In genomic region chr11:4705178-4705577, GRCm38 (mm10) we compare ENCODE assay signal across 7 mouse cellular contexts. TPM values are rescaled to one million over a fixed set of nuclear protein-coding genes. Genes with fewer than 3 reads are reported as not detected.
DNase-seq lines count a peak whose midpoint lies in the region; ATAC-seq and TF ChIP-seq lines count a peak whose summit lies in the region.

No protein-coding gene starts in this region.

- no peak for TF ChIP-seq CTCF in olfactory bulb, adult 2 months (IDR thresholded peaks at IDR 0.05; ENCODE audit: insufficient read depth, low read depth, low read length)

- no peaks in the 10 kb centered on the region for H3K27me3 ChIP-seq in lung, embryonic 15.5 days
- no peaks in the 10 kb centered on the region for H3K27me3 ChIP-seq in embryonic facial prominence, embryonic 14.5 days (replicated peaks; ENCODE audit: control insufficient read depth, insufficient read depth, low read length)
- H3K27me3 ChIP-seq in limb, embryonic 10.5 days (ENCODE audit: low read depth, poor library complexity, severe bottlenecking) = no peaks in the 10 kb centered on the region

- peak overlapping the region; percentile 89 for H3K9ac ChIP-seq in lung, embryonic 15.5 days
- H3K9ac ChIP-seq in embryonic facial prominence, embryonic 14.5 days (ENCODE audit: low read depth, low read length) = peak overlapping the region; percentile 71

- H3K27ac ChIP-seq in lung, embryonic 15.5 days = peak overlapping the region; percentile 71; the same call in 1 of the 2 replicates
- no peak overlapping the region for H3K27ac ChIP-seq in embryonic facial prominence, embryonic 14.5 days (replicated peaks; ENCODE audit: low read depth, low read length)
- peak overlapping the region; percentile 72 for H3K27ac ChIP-seq in limb, embryonic 10.5 days
- no peak overlapping the region for H3K27ac ChIP-seq in olfactory bulb, adult 2 months (ENCODE audit: insufficient read depth, low read depth, low read length)

- DNase-seq in lung, postnatal 14 days = no peak
- no peak for DNase-seq in embryonic facial prominence, embryonic 14.5 days (ENCODE audit: low spot score)
- DNase-seq in limb, embryonic 10.5 days (ENCODE audit: low spot score) = no peak
- DNase-seq in right cerebral cortex, postnatal 14 days = no peak
- no peak for DNase-seq in kidney, postnatal 25 days

- TF ChIP-seq POLR2A in olfactory bulb, adult 2 months (IDR thresholded peaks at IDR 0.05; ENCODE audit: insufficient read depth, low read depth, low read length) = no peak

- no peaks in the 10 kb centered on the region for H3K9me3 ChIP-seq in lung, embryonic 15.5 days
- H3K9me3 ChIP-seq in embryonic facial prominence, embryonic 14.5 days (ENCODE audit: control insufficient read depth, low read length) = no peaks in the 10 kb centered on the region
- H3K9me3 ChIP-seq in limb, embryonic 10.5 days (replicated peaks) = no peaks in the 10 kb centered on the region

- peak overlapping the region; percentile 75 for H3K4me2 ChIP-seq in lung, embryonic 15.5 days
- H3K4me2 ChIP-seq in embryonic facial prominence, embryonic 14.5 days (ENCODE audit: low read depth, low read length) = peak overlapping the region; percentile 82

- peaks cover 17% of the 10 kb centered on the region for H3K4me1 ChIP-seq in lung, embryonic 15.5 days
- H3K4me1 ChIP-seq in embryonic facial prominence, embryonic 14.5 days (ENCODE audit: control insufficient read depth, insufficient read depth, low read length) = peaks cover 7% of the 10 kb centered on the region; the same call in 1 of the 2 replicates
- H3K4me1 ChIP-seq in limb, embryonic 10.5 days = peaks cover 16% of the 10 kb centered on the region
- H3K4me1 ChIP-seq in olfactory bulb, adult 2 months (ENCODE audit: control insufficient read depth, insufficient read depth, low read length) = peaks cover 4% of the 10 kb centered on the region; the same call in 1 of the 2 replicates

- 7% methylated on average over 4 of the region's 4 CpGs for WGBS in lung, embryonic 15.5 days
- 6% methylated on average over 4 of the region's 4 CpGs for WGBS in embryonic facial prominence, embryonic 14.5 days
- 14% methylated on average over 4 of the region's 4 CpGs for WGBS in limb, embryonic 10.5 days
- 4% methylated on average over 4 of the region's 4 CpGs for WGBS in olfactory bulb, adult 2 months

- peaks cover 20% of the 10 kb centered on the region for H3K36me3 ChIP-seq in lung, embryonic 15.5 days
- H3K36me3 ChIP-seq in embryonic facial prominence, embryonic 14.5 days (ENCODE audit: control insufficient read depth, insufficient read depth, low read length) = peaks cover 13% of the 10 kb centered on the region
- peaks cover 28% of the 10 kb centered on the region for H3K36me3 ChIP-seq in limb, embryonic 10.5 days

- ATAC-seq in lung, embryonic 15.5 days (ENCODE audit: borderline replicate concordance, extremely low read depth, low FRiP score, low TSS enrichment) = no peak
- ATAC-seq in embryonic facial prominence, embryonic 14.5 days (ENCODE audit: low read depth) = no peak

- peak overlapping the region; percentile 83 for H3K4me3 ChIP-seq in lung, embryonic 15.5 days
- H3K4me3 ChIP-seq in embryonic facial prominence, embryonic 14.5 days (ENCODE audit: low read depth, low read length) = peak overlapping the region; percentile 56
- H3K4me3 ChIP-seq in limb, embryonic 10.5 days = peak overlapping the region; percentile 66
- H3K4me3 ChIP-seq in olfactory bulb, adult 2 months (ENCODE audit: insufficient read depth, low read depth, low read length) = peak overlapping the region; percentile 63

RNA-seq across cellular contexts. Expression of gene Zmat5, which starts 0.7 kb away (rescaled TPM):
- 70.8 and 81.4 TPM in 2 replicates for polyA plus RNA-seq in lung, embryonic 15.5 days (2015; fragmentation: Nextera tagmentation; extraction: Ambion mirVana)
- 51.7 and 52.2 TPM in 2 replicates for polyA plus RNA-seq in embryonic facial prominence, embryonic 14.5 days (2014; fragmentation: Nextera tagmentation; extraction: Ambion mirVana)
- polyA plus RNA-seq in limb, embryonic 10.5 days (2016; fragmentation: Nextera tagmentation; extraction: Ambion mirVana) = 83.0 and 83.7 TPM in 2 replicates
- not detected in 2 replicates for polyA plus RNA-seq in olfactory bulb, adult 2 months (2012; ENCODE audit: insufficient read depth, insufficient read length, low replicate concordance, missing spikeins)

RNA-seq across cellular contexts. Expression of gene Uqcr10, which starts 1.0 kb away (rescaled TPM):
- 763 and 796 TPM in 2 replicates for polyA plus RNA-seq in lung, embryonic 15.5 days (2015; fragmentation: Nextera tagmentation; extraction: Ambion mirVana)
- 722 and 816 TPM in 2 replicates for polyA plus RNA-seq in embryonic facial prominence, embryonic 14.5 days (2014; fragmentation: Nextera tagmentation; extraction: Ambion mirVana)
- polyA plus RNA-seq in limb, embryonic 10.5 days (2016; fragmentation: Nextera tagmentation; extraction: Ambion mirVana) = 672 and 718 TPM in 2 replicates
- polyA plus RNA-seq in olfactory bulb, adult 2 months (2012; ENCODE audit: insufficient read depth, insufficient read length, low replicate concordance, missing spikeins) = 1,259 TPM in 1 of 2 replicates, not detected in the other

RNA-seq across cellular contexts. Expression of gene Cabp7, which starts 41.4 kb away (rescaled TPM):
- polyA plus RNA-seq in lung, embryonic 15.5 days (2015; fragmentation: Nextera tagmentation; extraction: Ambion mirVana) = 0.09 TPM in 1 of 2 replicates, not detected in the other
- 0.15 and 0.30 TPM in 2 replicates for polyA plus RNA-seq in embryonic facial prominence, embryonic 14.5 days (2014; fragmentation: Nextera tagmentation; extraction: Ambion mirVana)
- 0.10 and 0.13 TPM in 2 replicates for polyA plus RNA-seq in limb, embryonic 10.5 days (2016; fragmentation: Nextera tagmentation; extraction: Ambion mirVana)
- not detected in 2 replicates for polyA plus RNA-seq in olfactory bulb, adult 2 months (2012; ENCODE audit: insufficient read depth, insufficient read length, low replicate concordance, missing spikeins)

Comparison
In these comparisons a context has a peak if more than half of its experiments do, and no peak if none do; other contexts are left out.
1. H3K27ac ChIP-seq: peak in lung, embryonic 15.5 days (single experiment) and limb, embryonic 10.5 days (single experiment); none in embryonic facial prominence, embryonic 14.5 days (single experiment) and olfactory bulb, adult 2 months (single experiment).
2. RNA of gene Zmat5, which starts 0.7 kb away (polyA plus RNA-seq): 83.0 to 83.7 TPM in limb, embryonic 10.5 days, 70.8 to 81.4 TPM in lung, embryonic 15.5 days and 51.7 to 52.2 TPM in embryonic facial prominence, embryonic 14.5 days; not detected in olfactory bulb, adult 2 months; every median in the first group is over 10 times any median in the second.
3. Peak in every context shown above with its lines, with median percentiles within 50 percentile points of each other: H3K4me3 ChIP-seq.